Mouse (Mus musculus) limb, embryonic 13.5 days (tissue): ENCODE data around the gene Eral1. TPM values are rescaled to one million over a fixed set of nuclear protein-coding genes. Genes with fewer than 3 reads are reported as not detected.
"Not testable (repeated sequence)": the region's sequence is repeated elsewhere in the genome, so short reads cannot be mapped to it uniquely, and the experiment has no call there.

Experiments
- ATAC-seq: fragments of 200-750 bp; cut with Nextera tagmentation; 2 replicates; pipeline ENCODE4 v1.8.0; 2017; ENCODE audit warnings: low read depth, moderate number of reproducible peaks, moderate TSS enrichment; ENCODE audit not compliant: low FRiP score
- H3K27ac ChIP-seq: fragments of 300-500 bp; sonication (generic); 2 replicates; pipeline ENCODE4 v1.5.1; 2015; ENCODE audit warnings: inconsistent platforms, mild to moderate bottlenecking, moderate library complexity
- H3K27me3 ChIP-seq: fragments of 300-500 bp; sonication (generic); 2 replicates; pipeline ENCODE4 v1.6.1; 2015; ENCODE audit warnings: mild to moderate bottlenecking, inconsistent platforms
- H3K36me3 ChIP-seq: fragments of 300-500 bp; sonication (generic); 2 replicates; pipeline ENCODE4 v1.6.1; 2015; ENCODE audit warnings: inconsistent platforms, mild to moderate bottlenecking, moderate library complexity
- H3K4me1 ChIP-seq: fragments of 300-500 bp; sonication (generic); 2 replicates; pipeline ENCODE4 v1.6.1; 2015; ENCODE audit warnings: inconsistent platforms
- H3K4me2 ChIP-seq: fragments of 300-500 bp; sonication (generic); replicated peaks from 2 replicates; pipeline ENCODE4 v1.6.1; 2015; ENCODE audit warnings: inconsistent platforms, mild to moderate bottlenecking, moderate library complexity
- H3K4me3 ChIP-seq: fragments of 300-500 bp; sonication (generic); 2 replicates; pipeline ENCODE4 v1.5.1; 2015; ENCODE audit warnings: moderate library complexity, mild to moderate bottlenecking, inconsistent platforms
- H3K9ac ChIP-seq: fragments of 300-500 bp; sonication (generic); 2 replicates; pipeline ENCODE4 v1.6.1; 2015; ENCODE audit warnings: mild to moderate bottlenecking, inconsistent platforms
- H3K9me3 ChIP-seq: fragments of 300-500 bp; sonication (generic); 2 replicates; pipeline ENCODE4 v1.6.1; 2016; ENCODE audit warnings: inconsistent platforms
- WGBS: fragments of 180-500 bp; shearing (Covaris S2); methylation state at CpG from one replicate; pipeline ENCODE4 v1.1.7; 2015; 5-methylcytosine and 5-hydroxymethylcytosine counted together
- polyA plus RNA-seq: library from polyadenylated mRNA; unstranded; fragments of >200 nt; fragmentation: Nextera tagmentation; extraction: Ambion mirVana; gene quantifications from 2 replicates; pipeline ENCODE4 v1.2.1, GENCODE M21; 2015

Eral1 gene
- polyA plus RNA-seq, 1 experiment from 2014 or later: 38.7 TPM

DNA sequence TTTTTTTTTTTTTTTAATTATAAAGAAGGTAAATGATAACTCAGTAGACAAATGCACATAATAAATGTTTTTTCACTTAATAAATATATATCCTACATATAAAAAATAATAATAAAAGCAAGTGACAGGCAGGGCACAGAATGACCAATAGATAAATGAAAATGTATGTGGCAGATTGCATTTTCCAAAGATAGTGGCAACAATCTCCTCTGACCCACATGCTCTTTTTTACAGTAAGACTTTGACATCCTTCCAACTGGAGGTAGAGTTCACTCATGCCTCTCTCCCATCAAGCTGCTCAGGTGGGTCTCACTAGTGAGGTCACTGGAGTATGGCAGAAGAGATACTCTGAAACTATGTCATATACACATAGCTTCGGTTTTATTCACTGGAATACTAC is 17.6 kb downstream of the Eral1 start:
- 86% methylated on average over 1 of the region's 1 CpGs for WGBS
- Histone ChIP-seq H3K4me3 (no peak overlapping the region), H3K27ac (no peak overlapping the region), H3K4me1 (peaks cover 8% of the 10 kb centered on the region), H3K36me3 (peaks cover 25% of the 10 kb centered on the region), H3K9ac (no peak overlapping the region), H3K4me2 (no peak overlapping the region), H3K27me3 (no peaks in the 10 kb centered on the region), H3K9me3 (no peaks in the 10 kb centered on the region)
- no peak for ATAC-seq

DNA sequence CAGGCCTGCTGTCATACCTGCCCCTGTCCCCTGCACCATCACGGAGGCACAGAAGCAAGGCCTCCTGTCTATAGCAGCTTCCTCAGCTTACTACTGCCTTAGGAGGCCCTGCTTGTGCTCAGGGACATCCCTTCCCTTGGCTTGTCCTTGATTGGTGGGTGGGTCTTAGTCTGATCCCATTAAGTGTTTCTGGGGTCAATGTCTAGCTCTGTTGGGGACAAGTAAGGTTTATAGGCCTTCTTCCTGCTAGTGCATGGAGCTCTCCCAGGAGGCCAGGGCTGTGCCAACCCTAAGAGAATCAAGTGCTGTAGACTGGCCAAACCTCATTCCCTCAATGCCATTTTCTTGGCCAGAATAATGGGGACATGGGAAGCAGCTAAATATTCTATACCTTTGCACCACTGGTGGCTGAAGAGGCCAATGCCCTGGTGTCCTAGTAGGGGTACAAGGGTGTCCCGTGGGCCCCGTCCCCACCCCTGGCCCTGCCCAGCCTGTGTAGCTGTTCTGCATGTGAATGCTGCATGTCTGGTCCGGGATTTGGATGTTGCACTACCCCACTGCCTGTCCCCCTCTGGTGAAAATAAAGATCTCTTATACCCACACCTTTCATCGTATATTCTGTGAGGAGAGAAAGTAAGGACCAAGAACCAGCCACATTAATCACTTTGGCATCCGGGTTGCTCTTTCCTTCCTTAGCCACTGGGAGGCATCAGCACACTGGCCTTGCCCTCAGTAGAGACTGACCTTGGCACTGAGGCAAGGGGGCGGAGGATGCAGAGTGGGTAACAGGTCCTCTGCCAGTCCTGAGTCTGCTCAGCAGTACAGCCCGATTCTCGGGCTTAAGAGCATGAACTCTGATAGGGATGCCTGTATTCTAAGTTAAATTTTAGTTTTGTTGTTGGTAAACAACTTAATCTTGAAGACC is 20.1 kb downstream of the Eral1 start:
- Histone ChIP-seq H3K4me3 (no peak overlapping the region), H3K36me3 (peaks cover 48% of the 10 kb centered on the region), H3K9ac (no peak overlapping the region), H3K27me3 (no peaks in the 10 kb centered on the region), H3K4me1 (peaks cover 8% of the 10 kb centered on the region), H3K27ac (no peak overlapping the region), H3K9me3 (no peaks in the 10 kb centered on the region), H3K4me2 (no peak overlapping the region)
- 54% methylated on average over 9 of the region's 9 CpGs for WGBS
- peak; percentile 29; the same call in 1 of the 2 replicates for ATAC-seq

DNA sequence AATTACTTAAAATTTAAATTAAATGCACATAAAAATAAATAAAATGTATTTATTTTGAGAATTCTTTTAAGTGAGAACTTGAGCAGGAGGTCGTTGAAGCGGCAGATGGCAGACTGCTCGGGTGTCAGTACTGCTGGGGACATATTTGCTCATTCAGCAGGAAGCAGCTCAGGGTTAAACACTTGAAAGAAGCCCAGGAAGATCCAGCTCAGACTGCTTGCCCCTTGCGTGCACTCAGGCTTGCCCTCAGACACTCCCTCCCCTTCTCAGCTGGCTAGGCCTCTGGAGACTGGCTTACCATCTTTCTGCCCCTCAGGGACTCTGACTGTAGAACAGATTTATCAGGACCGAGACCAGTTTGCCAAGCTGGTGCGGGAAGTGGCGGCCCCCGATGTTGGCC is 23.2 kb downstream of the Eral1 start:
- WGBS: 83% methylated on average over 8 of the region's 8 CpGs
- no peak for ATAC-seq

DNA sequence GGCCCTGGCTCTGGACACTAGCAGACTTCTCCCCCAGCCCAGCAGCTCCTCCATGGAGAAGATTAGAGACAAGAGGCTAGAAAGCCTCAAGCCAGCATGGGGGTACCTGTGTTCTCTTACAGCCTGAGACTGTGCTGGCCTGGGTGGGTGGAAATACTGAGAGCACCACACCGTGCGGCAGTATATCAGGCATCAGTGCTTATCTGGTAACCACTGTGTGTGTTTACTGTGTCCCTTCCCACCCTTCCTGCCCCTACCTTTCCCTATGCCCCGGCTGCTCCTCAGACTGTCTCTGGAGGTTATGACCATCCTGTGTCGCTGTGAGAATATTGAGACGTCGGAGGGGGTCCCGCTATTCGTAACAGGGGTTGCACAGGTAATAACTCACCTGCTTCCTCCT is 27.1 kb downstream of the Eral1 start:
- Histone ChIP-seq H3K27me3 (no peaks in the 10 kb centered on the region), H3K4me2 (no peak overlapping the region), H3K9ac (no peak overlapping the region), H3K27ac (no peak overlapping the region), H3K9me3 (no peaks in the 10 kb centered on the region), H3K4me1 (no peaks in the 10 kb centered on the region), H3K4me3 (no peak overlapping the region), H3K36me3 (peaks cover 75% of the 10 kb centered on the region)
- 89% methylated on average over 8 of the region's 8 CpGs for WGBS
- no peak for ATAC-seq

More for the DNA sequence above, 23.2 kb downstream of the Eral1 start:
- no peak overlapping the region for H3K9ac ChIP-seq
- H3K9me3 ChIP-seq: no peaks in the 10 kb centered on the region
- H3K36me3 ChIP-seq: peaks cover 72% of the 10 kb centered on the region
- H3K27me3 ChIP-seq: no peaks in the 10 kb centered on the region
- H3K4me1 ChIP-seq: peaks cover 5% of the 10 kb centered on the region
- no peak overlapping the region for H3K4me3 ChIP-seq
- no peak overlapping the region for H3K27ac ChIP-seq
- no peak overlapping the region for H3K4me2 ChIP-seq

DNA sequence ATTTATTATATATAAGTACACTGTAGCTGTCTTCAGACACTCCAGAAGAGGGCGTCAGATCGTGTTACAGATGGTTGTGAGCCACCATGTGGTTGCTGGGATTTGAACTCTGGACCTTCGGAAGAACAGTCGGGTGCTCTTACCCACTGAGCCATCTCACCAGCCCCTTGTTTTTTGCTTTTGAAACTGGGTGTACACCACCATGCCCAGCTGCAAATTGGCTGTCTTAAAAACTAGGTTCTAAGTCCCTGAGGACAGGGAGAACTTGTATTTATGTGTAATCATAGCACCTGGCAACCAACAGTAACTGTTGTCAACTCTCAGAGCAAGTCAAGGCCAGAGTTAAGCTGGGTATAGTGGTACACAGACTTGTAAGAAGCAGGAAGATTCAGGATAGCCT is 31.5 kb downstream of the Eral1 start:
- not testable (repeated sequence) for H3K9me3 ChIP-seq, H3K27ac ChIP-seq, H3K4me1 ChIP-seq, ATAC-seq, H3K4me2 ChIP-seq, H3K9ac ChIP-seq, H3K27me3 ChIP-seq, H3K4me3 ChIP-seq
- WGBS: 100% methylated on average over 4 of the region's 4 CpGs
- peaks cover 32% of the 10 kb centered on the region for H3K36me3 ChIP-seq

DNA sequence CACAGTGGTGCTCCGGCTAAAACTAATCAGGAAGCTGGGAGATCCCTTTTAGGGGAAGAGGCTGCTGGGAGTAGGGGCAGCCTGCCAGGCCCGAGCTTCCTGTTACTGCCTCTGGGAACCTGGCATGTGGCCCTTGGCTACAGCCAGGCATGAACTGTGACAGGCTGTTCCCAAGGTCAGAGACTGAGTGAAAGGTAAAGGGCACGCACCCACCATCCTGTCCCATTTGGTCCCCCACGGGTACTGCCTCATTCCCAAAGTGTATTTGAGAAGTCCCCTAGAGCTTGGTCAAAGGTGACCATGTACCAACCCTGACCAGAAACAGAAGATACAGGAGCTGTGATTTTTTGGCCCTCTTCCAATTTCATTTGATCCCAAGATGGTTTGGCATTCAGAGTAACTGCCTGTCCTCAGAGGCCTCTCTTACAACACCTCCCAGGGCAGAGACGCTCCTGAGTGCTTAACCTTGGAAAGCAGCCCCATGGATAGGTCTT is 35.4 kb downstream of the Eral1 start:
- peaks cover 23% of the 10 kb centered on the region for H3K36me3 ChIP-seq
- no peak for ATAC-seq

DNA sequence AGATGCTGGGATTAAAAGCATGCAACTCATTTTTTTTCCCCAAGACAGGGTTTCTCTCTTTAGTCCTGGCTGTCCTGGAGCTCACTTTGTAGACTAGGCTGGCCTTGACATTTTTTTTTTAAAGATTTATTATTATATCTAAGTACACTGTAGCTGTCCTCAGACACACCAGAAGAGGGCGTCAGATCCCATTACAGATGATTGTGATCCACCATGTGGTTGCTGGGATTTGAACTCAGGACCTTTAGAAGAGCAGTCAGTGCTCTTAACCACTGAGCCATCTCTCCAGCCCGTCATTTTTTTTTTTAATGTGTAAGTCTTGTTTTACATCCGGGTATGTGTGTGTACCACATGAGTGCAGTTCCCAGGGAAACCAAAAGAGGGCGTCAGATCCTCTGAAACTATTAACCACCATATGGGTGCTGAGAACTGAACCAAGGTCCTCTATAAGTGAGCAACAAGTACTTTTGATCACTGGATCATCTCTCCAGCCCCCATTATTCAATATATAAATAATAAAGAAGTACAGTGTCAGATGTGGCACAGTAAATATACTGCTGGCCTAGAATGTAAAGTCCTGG is 37.8 kb downstream of the Eral1 start:
- not testable (repeated sequence) for H3K27ac ChIP-seq, H3K27me3 ChIP-seq, H3K4me3 ChIP-seq, H3K9me3 ChIP-seq, ATAC-seq, H3K9ac ChIP-seq, H3K4me2 ChIP-seq
- peaks cover 23% of the 10 kb centered on the region for H3K4me1 ChIP-seq
- H3K36me3 ChIP-seq: peaks cover 21% of the 10 kb centered on the region
- WGBS: 94% methylated on average over 4 of the region's 4 CpGs

More for the DNA sequence above, 35.4 kb downstream of the Eral1 start:
- Histone ChIP-seq H3K4me1 (peaks cover 8% of the 10 kb centered on the region; the same call in 1 of the 2 replicates), H3K9ac (no peak overlapping the region), H3K9me3 (peaks cover 5% of the 10 kb centered on the region; the same call in 1 of the 2 replicates), H3K27ac (no peak overlapping the region), H3K4me3 (no peak overlapping the region), H3K27me3 (no peaks in the 10 kb centered on the region), H3K4me2 (no peak overlapping the region)
- 77% methylated on average over 5 of the region's 5 CpGs for WGBS

DNA sequence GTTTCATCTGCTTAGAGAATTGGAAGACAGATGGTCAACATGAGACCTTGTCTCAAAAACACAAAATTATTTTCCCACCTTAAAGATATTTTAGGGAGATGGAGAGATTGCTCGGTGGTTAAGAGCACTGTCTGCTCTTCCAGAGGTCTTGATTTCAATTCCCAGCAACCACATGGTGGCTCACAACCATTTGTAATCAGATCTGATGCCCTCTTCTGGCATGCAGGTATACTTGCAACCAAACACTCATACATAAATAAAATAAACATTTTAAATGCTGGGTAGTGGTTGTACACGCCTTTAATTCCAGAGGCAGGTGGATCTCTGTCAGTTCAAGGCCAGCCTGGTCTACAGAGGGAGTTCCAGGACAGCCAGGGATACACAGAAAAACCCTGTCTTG is 39.3 kb downstream of the Eral1 start:
- no peak for ATAC-seq
- Histone ChIP-seq H3K27me3 (no peaks in the 10 kb centered on the region), H3K4me3 (no peak overlapping the region), H3K4me1 (peaks cover 32% of the 10 kb centered on the region), H3K9ac (no peak overlapping the region), H3K36me3 (peaks cover 29% of the 10 kb centered on the region), H3K27ac (no peak overlapping the region), H3K4me2 (no peak overlapping the region), H3K9me3 (peaks cover 5% of the 10 kb centered on the region; the same call in 1 of the 2 replicates)
- 74% methylated on average over 2 of the region's 2 CpGs for WGBS

DNA sequence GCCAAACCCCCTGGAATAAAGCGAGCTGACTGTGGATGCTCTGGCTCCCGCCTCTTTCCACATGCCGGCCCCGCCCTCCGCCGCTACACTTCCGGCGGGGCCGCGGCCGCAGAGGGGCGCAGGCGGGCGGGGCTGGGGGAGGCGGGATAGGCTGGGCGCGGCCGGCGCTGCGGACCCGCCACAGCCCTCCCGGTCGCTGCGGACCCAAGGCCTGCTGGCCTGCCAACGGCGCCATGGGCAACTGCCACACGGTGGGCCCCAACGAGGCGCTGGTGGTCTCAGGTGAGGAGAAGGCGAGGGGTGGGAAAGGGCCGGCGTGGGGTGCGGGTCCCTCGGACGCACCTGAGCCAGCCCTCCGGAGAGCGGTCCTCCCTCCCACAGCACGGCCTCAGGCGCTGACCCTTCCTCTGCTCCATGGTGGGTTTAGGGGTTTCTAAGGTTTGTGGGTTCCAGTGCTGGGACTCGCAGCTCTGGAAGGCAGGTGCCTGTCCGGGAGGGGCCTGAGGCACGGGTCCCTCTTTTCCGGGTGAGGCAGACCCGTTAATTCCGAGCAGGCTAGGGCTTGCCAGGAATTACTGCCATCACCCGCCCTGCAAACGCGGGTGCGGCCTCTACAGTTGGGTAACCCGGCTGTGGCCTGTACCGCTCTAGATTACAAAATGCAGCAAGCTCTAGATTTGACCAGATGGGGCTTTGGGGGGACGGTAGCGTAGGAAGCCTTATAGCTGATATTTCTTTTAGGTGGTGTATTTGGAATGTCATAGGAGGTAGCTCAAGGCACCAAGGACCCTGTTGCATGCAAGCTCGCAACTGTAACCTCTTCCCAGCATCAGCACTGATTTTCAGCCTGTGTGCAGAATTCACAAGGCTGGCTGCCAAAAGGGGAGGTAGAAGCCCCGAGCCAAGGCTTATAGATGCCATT is 42.1 kb downstream of the Eral1 start, which contains the start of gene Flot2:
Gene Flot2, plus strand, starts transcription at position 101 of the 922 bp plus-strand sequence.
- Histone ChIP-seq H3K36me3 (peaks cover 42% of the 10 kb centered on the region), H3K9ac (peak within 1 kb of the TSS; percentile 88), H3K27ac (peak within 1 kb of the TSS; percentile 72; the same call in 1 of the 2 replicates), H3K9me3 (peaks cover 5% of the 10 kb centered on the region; the same call in 1 of the 2 replicates), H3K4me2 (peak within 1 kb of the TSS; percentile 89), H3K4me3 (peak within 1 kb of the TSS; percentile 88), H3K4me1 (peaks cover 28% of the 10 kb centered on the region), H3K27me3 (no peaks in the 10 kb centered on the region)
- WGBS: 2% methylated on average over 53 of the region's 55 CpGs
- peak; percentile 84 for ATAC-seq

DNA sequence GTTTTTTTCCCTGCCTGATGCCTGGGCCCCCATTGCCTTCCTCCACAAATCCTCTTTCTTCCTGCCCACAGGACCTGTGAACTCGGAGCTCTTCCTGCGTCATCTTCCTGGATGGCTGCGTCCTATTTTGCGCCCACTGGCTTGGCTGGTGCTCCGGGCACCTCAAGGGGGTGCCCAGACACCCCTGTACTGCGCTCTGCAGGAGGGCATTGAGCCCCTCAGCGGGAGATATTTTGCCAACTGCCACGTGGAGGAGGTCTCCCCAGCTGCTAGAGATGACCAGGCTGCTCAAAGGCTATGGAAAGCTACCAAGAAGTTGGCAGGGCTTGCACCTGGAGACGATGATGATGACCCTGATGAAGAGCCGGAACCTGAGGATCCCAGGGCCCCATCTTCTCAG is 43.4 kb downstream of the Eral1 start:
- ATAC-seq: no peak
- H3K27ac ChIP-seq: no peak overlapping the region
- no peak overlapping the region for H3K4me3 ChIP-seq
- no peak overlapping the region for H3K4me2 ChIP-seq
- H3K4me1 ChIP-seq: peaks cover 34% of the 10 kb centered on the region
- no peaks in the 10 kb centered on the region for H3K27me3 ChIP-seq
- WGBS: 87% methylated on average over 10 of the region's 10 CpGs
- no peaks in the 10 kb centered on the region for H3K9me3 ChIP-seq
- peak overlapping the region; percentile 88; the same call in 1 of the 2 replicates for H3K9ac ChIP-seq
- peaks cover 30% of the 10 kb centered on the region for H3K36me3 ChIP-seq

DNA sequence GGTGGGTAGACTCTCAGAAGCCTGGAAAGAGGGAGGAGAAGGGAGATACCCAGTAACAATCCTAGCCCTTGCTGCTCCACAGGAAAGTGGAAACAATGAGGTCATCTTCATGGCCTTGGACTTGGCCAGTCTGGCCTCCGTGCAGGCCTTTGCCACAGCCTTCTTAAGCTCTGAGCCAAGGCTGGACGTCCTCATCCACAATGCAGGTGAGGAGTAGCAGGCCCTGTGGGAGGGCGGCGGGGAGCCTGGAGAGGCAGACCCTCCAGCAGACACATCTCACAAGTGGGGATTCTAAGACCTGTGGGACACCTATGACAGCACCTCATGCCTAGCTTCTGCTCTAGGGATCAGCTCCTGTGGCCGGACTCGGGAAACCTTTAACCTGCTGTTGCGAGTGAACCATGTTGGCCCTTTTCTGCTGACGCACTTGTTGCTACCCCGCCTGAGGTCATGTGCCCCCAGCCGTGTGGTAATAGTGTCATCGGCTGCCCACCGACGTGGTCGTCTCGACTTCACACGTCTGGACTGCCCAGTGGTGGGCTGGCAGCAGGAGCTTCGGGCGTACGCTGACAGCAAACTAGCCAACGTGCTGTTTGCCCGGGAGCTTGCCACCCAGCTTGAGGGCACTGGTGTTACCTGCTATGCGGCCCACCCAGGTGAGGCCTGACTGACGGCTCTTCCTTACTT is 46.1 kb downstream of the Eral1 start:
- Histone ChIP-seq H3K9ac (no peak overlapping the region), H3K27ac (no peak overlapping the region), H3K36me3 (peaks cover 31% of the 10 kb centered on the region), H3K4me1 (peaks cover 45% of the 10 kb centered on the region), H3K27me3 (no peaks in the 10 kb centered on the region), H3K4me3 (no peak overlapping the region), H3K4me2 (no peak overlapping the region), H3K9me3 (no peaks in the 10 kb centered on the region)
- no peak for ATAC-seq
- WGBS: 93% methylated on average over 23 of the region's 23 CpGs
